Mouse (Mus musculus): ENCODE measurements around the gene Ace3. TPM values are rescaled to one million over a fixed set of nuclear protein-coding genes. Genes with fewer than 3 reads are reported as not detected.

Ace3 gene
- not detected in 2 replicates for polyA plus RNA-seq (2015; fragmentation: Nextera tagmentation; extraction: Ambion mirVana)

DNA sequence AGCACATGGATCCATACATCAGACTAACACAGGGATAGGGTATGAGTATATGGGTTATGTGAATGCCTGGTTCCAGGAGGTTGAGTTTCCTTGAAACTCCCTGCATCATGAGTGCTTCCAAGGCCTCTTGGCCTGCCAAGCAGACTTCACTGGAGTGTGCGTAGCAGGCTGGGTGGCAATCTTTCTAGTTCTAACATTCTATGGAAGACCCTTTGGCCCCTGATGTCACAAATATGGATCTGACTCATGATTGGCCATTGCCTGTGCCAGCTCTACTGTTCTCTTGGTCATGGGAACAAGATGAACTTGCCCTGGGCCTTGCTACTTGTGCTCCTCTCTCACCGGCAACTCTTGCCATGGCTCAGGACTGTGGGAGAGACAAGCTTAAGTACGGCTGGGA is at the start of gene Ace3:
Ace3 (plus strand) TSS at position 301 of the 400 bp plus-strand sequence.

DNA sequence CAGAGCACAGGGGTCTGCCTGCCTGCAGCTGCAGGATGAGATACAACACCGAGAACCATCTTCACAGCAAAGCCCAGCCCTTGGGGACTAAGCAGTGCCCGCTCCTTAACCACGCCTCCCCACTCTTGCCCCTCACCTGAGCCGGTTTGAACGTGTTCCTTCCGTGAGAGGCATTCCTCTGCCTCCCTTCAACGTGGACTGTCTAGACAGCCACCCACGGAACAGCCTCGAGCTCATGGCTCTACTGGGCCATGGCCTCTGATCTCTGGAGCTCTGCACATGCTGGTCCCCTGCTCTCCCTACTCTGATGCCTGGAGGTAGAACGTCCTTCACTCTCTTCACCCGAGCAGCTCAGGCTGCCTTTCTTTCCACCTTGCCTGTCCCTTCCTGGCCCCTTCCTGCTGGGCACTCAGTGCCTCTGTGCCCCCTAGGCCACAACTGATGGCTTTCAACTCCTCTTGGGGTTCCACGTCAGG is 41.5 kb upstream of the Ace3 start, which contains the start of gene Cyb561:
Cyb561 (minus strand) TSS at position 426 of the 476 bp plus-strand sequence.

DNA sequence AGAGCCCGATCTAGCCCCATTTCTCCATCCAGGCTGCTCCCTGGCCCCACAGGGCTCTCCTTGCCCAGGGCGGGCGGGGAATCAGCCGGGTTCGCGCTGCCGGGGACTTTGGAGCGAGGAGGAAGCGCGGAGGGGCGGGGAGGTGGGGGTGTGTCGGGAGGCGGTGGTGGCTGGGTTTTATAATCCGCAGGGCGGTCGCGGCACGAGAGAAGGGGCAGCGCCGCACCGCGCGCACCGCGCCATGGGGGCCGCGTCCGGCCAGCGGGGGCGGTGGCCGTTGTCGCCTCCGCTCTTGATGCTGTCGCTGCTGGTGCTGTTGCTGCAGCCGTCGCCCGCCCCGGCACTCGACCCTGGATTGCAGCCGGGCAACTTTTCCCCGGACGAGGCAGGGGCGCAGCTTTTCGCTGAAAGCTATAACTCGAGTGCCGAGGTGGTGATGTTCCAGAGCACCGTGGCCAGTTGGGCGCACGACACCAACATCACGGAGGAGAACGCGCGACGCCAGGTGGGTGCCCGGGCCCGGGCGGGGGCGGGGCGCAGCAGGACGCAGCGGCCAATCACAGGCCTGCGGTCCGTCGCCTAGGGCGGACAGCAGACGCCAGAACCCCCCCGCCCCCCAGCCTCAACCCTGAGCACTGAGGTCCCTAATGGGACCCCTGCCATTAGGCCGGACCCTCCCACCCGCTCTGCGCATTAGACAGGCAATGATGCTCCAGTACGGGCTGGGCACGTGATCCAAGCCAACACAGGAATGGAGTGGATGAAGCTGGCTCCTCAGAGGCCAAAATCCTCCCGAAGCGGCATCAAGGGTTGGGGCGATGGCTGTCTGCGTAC is 26.5 kb upstream of the Ace3 start, which contains the start of gene Ace:
Ace (plus strand) TSS at position 205 of the 834 bp plus-strand sequence.

DNA sequence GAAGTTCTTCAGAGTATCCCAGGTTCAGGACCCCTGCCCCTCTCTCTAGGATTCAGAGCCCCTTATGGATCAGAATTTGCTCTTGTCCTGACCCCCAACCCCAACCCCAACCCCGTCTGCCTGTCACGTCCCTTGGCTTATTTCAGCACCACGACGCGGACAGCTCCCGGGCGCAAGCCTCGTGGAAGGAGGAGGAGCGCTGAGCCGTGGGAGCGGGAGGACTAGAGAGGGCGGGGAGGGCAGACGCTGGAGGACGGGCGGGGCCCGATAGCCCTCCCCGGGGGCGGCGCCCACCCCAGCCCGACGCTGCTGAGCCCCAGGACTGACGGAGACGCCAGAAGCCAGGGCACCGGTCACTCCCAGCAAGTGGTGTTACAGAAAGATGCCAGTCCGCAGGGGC is 13.3 kb downstream of the Ace3 start, which contains the start of gene Kcnh6:
Kcnh6 (plus strand) TSS at position 304 of the 400 bp plus-strand sequence.

DNA sequence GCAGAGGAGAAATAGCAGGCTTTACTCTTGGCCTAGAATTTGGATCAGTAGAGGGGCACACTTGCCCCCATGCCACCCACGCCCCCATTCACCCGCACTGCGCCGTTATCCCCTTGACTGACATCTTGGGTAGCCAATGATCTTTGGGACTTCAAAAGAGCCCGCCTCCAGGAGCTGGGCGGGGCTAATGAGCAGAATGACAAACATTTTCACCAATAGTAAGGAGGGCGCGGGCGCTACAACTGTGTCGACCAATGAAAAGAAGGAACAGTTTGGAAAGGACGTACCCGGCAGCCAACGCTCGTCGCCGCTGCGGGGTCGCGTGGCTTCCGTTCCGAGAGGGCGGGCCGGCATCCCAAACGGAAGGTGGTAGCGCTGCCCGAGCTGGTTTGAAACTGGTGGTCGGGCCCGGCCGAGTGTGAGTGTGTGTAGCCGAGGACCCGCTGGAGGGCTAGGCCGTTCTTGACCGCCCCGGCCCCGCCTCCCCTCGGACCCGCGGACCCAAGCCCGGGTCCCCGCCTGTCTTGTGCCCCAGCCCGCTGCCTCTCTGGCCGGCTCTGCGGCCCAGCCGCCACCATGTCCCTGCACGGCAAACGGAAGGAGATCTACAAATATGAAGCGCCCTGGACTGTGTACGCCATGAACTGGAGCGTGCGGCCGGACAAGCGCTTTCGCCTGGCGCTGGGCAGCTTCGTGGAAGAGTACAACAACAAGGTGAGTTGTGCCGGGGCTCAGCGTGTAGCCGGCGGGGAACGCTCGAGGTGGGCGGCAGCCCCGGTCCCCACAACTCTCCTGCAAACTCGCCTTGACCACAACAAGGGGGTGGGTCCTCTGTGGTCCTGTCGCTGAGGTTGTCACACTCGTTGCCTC is 42.3 kb downstream of the Ace3 start, which contains the start of gene Dcaf7:
Dcaf7 (plus strand) TSS at position 325 of the 870 bp plus-strand sequence.

Other genes starting within 250 kb of the Ace3 start
- 4.3 and 4.8 TPM in 2 replicates for gene Cyb561, start 41.3 kb upstream of the Ace3 start, polyA plus RNA-seq (2015; fragmentation: Nextera tagmentation; extraction: Ambion mirVana)
- gene Ace, start 26.7 kb upstream of the Ace3 start, polyA plus RNA-seq (2015; fragmentation: Nextera tagmentation; extraction: Ambion mirVana): 4.0 and 4.3 TPM in 2 replicates
- gene Kcnh6, start 13.4 kb downstream of the Ace3 start, polyA plus RNA-seq (2015; fragmentation: Nextera tagmentation; extraction: Ambion mirVana): 0.07 and 0.09 TPM in 2 replicates
- gene Dcaf7, start 42.2 kb downstream of the Ace3 start, polyA plus RNA-seq (2015; fragmentation: Nextera tagmentation; extraction: Ambion mirVana): 27.0 and 28.4 TPM in 2 replicates
- gene Taco1, start 71.4 kb downstream of the Ace3 start, polyA plus RNA-seq (2015; fragmentation: Nextera tagmentation; extraction: Ambion mirVana): 10.9 and 11.8 TPM in 2 replicates
- 13.3 and 14.6 TPM in 2 replicates for gene Map3k3, start 89.9 kb downstream of the Ace3 start, polyA plus RNA-seq (2015; fragmentation: Nextera tagmentation; extraction: Ambion mirVana)
- not detected in 2 replicates for gene Gm10840, start 166.2 kb downstream of the Ace3 start, polyA plus RNA-seq (2015; fragmentation: Nextera tagmentation; extraction: Ambion mirVana)
- gene Limd2, start 166.2 kb downstream of the Ace3 start, polyA plus RNA-seq (2015; fragmentation: Nextera tagmentation; extraction: Ambion mirVana): 48.7 and 60.5 TPM in 2 replicates
- 22.1 and 25.0 TPM in 2 replicates for gene Strada, start 207.5 kb downstream of the Ace3 start, polyA plus RNA-seq (2015; fragmentation: Nextera tagmentation; extraction: Ambion mirVana)
- 71.4 and 81.6 TPM in 2 replicates for gene Ccdc47, start 221.7 kb downstream of the Ace3 start, polyA plus RNA-seq (2015; fragmentation: Nextera tagmentation; extraction: Ambion mirVana)
- 29.4 and 30.6 TPM in 2 replicates for gene Ddx42, start 222.3 kb downstream of the Ace3 start, polyA plus RNA-seq (2015; fragmentation: Nextera tagmentation; extraction: Ambion mirVana)